Mouse (Mus musculus): ENCODE data around the gene Rbks. TPM values are rescaled to one million over a fixed set of nuclear protein-coding genes. Genes with fewer than 3 reads are reported as not detected.

The Rbks gene
- total and polyA plus RNA-seq, 2 experiments from 2014 or later: 0.90 to 2.3 TPM

DNA sequence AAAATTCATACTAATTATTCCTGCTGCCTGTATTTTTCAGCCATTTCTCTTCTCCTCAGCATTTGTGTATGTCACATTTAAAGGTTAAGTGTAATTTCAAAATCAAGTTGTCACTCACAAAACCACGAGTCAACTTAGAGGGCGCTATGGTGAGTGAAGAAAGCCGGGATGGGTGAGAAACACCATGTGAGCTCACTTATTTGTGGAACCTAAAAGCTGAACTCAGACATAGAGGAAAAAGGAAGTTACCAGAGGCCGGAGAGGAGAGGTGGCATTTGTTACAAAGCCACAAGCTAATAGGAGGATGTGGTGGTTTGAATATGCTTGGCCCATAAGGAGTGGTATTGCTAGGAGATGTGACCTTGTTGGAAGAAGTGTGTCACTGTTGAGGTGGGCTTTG, 17.2 kb downstream of the Rbks start:
- TF ChIP-seq CTCF (IDR thresholded peaks at IDR 0.05; ENCODE audit: low read depth): no peak
- no peaks in the 10 kb centered on the region for H3K9me3 ChIP-seq (ENCODE audit: low read length)
- H3K4me3 ChIP-seq (ENCODE audit: low read depth, low read length): no peak overlapping the region
- no peak overlapping the region for H3K27ac ChIP-seq (ENCODE audit: low read depth, low read length)
- no peaks in the 10 kb centered on the region for H3K4me1 ChIP-seq (ENCODE audit: insufficient read depth)
- H3K36me3 ChIP-seq (ENCODE audit: insufficient read depth): no peaks in the 10 kb centered on the region
- H3K9ac ChIP-seq: no peak overlapping the region
- WGBS: 74% methylated on average over 4 of the region's 4 CpGs
- DNase-seq (no peak), ATAC-seq (no peak)
- no peak overlapping the region for H3K4me2 ChIP-seq (ENCODE audit: low read depth)
- H3K27me3 ChIP-seq (ENCODE audit: insufficient read depth, low read length): no peaks in the 10 kb centered on the region

DNA sequence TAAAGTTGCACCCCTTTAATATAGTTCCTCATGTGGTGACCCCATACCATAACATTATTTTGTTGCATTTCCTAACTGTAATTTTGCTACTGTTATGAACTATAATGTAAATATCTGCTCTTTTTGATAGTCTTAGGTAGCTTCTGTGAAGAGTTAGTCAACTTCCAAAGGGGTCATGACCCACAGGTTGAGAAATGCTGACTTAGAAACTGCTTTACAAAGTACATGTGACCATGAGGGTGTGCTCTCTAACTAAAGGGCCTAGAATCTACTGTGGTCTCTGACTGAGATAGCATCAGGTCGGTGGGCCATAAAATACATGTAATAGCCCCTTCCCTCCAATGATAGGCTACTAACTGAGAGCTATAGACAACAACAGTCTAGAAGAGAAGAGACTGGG, 19.4 kb downstream of the Rbks start:
- no peak for ATAC-seq
- Histone ChIP-seq H3K4me1 (ENCODE audit: insufficient read depth) (no peaks in the 10 kb centered on the region), H3K27me3 (ENCODE audit: insufficient read depth, low read length) (no peaks in the 10 kb centered on the region), H3K9me3 (ENCODE audit: low read length) (no peaks in the 10 kb centered on the region), H3K4me3 (ENCODE audit: low read depth, low read length) (no peak overlapping the region), H3K27ac (ENCODE audit: low read depth, low read length) (no peak overlapping the region), H3K36me3 (ENCODE audit: insufficient read depth) (no peaks in the 10 kb centered on the region), H3K4me2 (ENCODE audit: low read depth) (no peak overlapping the region), H3K9ac (no peak overlapping the region)
- no peak for TF ChIP-seq CTCF (IDR thresholded peaks at IDR 0.05; ENCODE audit: low read depth)
- no peak for DNase-seq
- 88% methylated on average over 1 of the region's 1 CpGs for WGBS

DNA sequence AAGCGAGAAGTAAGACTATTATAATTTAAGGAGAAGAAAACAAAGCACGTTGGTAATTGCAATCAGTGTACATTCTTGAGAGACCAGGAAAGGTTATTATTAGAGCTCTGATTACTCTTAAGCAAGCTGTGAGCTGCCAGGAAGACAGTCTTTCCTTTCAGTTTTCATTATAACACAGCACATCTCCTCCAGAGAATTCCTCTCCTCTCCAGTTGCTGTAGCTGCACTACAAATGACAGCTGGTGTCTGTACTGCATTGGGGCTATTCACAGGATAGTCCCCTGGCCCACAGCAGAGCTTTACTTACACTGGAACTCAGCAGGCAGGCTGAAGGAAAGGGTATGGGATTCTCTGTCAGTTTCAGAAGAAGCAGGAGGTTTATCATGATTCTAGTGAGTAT, 24.0 kb downstream of the Rbks start:
- no peak overlapping the region for H3K9ac ChIP-seq
- no peak for TF ChIP-seq CTCF (IDR thresholded peaks at IDR 0.05; ENCODE audit: low read depth)
- no peaks in the 10 kb centered on the region for H3K27me3 ChIP-seq (ENCODE audit: insufficient read depth, low read length)
- DNase-seq (no peak), ATAC-seq (no peak)
- H3K9me3 ChIP-seq (ENCODE audit: low read length): no peaks in the 10 kb centered on the region
- no peak overlapping the region for H3K4me2 ChIP-seq (ENCODE audit: low read depth)
- H3K27ac ChIP-seq (ENCODE audit: low read depth, low read length): peak overlapping the region; percentile 45
- no peak overlapping the region for H3K4me3 ChIP-seq (ENCODE audit: low read depth, low read length)
- H3K36me3 ChIP-seq (ENCODE audit: insufficient read depth): no peaks in the 10 kb centered on the region
- H3K4me1 ChIP-seq (ENCODE audit: insufficient read depth): no peaks in the 10 kb centered on the region; the same call in 1 of the 2 replicates
- WGBS: 62% methylated on average over 2 of the region's 2 CpGs

DNA sequence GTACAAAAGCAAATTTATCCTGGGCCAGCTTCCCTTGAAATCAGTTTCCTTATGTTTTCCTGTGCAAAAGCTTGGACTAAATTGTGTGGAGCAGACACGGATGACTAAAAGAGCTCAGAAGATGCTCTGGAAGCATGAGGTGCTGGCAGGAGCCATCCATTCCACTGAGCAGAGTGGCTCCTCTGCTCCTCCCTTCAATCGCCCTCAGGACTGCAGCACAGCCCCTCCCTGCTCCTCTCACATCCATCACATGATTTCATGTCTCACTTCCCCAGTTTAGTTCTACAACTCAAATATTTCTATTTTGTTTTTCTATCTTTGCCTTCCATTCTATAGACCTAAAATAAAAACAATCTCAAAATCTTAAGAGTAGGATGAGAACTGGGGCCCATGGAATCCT, 26.3 kb downstream of the Rbks start:
- H3K9me3 ChIP-seq (ENCODE audit: low read length): no peaks in the 10 kb centered on the region
- DNase-seq (no peak), ATAC-seq (no peak)
- H3K4me2 ChIP-seq (ENCODE audit: low read depth): no peak overlapping the region
- 57% methylated on average over 2 of the region's 2 CpGs for WGBS
- H3K27me3 ChIP-seq (ENCODE audit: insufficient read depth, low read length): no peaks in the 10 kb centered on the region
- H3K27ac ChIP-seq (ENCODE audit: low read depth, low read length): no peak overlapping the region
- no peak overlapping the region for H3K9ac ChIP-seq
- no peaks in the 10 kb centered on the region; the same call in 1 of the 2 replicates for H3K4me1 ChIP-seq (ENCODE audit: insufficient read depth)
- no peak overlapping the region for H3K4me3 ChIP-seq (ENCODE audit: low read depth, low read length)
- no peaks in the 10 kb centered on the region for H3K36me3 ChIP-seq (ENCODE audit: insufficient read depth)
- TF ChIP-seq CTCF (IDR thresholded peaks at IDR 0.05; ENCODE audit: low read depth): no peak

DNA sequence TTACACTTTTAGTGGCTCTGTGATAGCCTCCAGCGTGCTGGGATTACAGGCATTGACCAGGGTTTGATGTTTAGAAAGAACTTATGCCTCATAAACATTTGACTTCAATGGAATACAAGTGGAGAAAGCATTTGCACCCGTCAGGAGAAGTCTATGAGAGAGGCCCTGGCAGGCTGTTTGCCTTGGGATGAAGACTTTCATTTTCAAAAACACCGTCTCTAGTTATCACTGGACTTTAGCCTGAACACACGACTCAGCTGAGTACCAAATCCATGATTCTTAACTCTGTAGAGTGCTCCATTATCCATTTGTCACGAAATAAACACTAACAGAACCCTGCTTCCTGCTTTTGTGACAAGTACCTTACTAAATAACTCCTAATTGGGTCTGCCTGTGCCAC, 27.4 kb downstream of the Rbks start:
- TF ChIP-seq CTCF (IDR thresholded peaks at IDR 0.05; ENCODE audit: low read depth): no peak
- H3K9ac ChIP-seq: no peak overlapping the region
- H3K27me3 ChIP-seq (ENCODE audit: insufficient read depth, low read length): no peaks in the 10 kb centered on the region
- no peak overlapping the region for H3K4me3 ChIP-seq (ENCODE audit: low read depth, low read length)
- no peak overlapping the region for H3K4me2 ChIP-seq (ENCODE audit: low read depth)
- no peaks in the 10 kb centered on the region for H3K36me3 ChIP-seq (ENCODE audit: insufficient read depth)
- H3K27ac ChIP-seq (ENCODE audit: low read depth, low read length): no peak overlapping the region
- H3K4me1 ChIP-seq (ENCODE audit: insufficient read depth): no peaks in the 10 kb centered on the region; the same call in 1 of the 2 replicates
- 62% methylated on average over 5 of the region's 5 CpGs for WGBS
- no peaks in the 10 kb centered on the region for H3K9me3 ChIP-seq (ENCODE audit: low read length)
- no peak for ATAC-seq
- no peak for DNase-seq

DNA sequence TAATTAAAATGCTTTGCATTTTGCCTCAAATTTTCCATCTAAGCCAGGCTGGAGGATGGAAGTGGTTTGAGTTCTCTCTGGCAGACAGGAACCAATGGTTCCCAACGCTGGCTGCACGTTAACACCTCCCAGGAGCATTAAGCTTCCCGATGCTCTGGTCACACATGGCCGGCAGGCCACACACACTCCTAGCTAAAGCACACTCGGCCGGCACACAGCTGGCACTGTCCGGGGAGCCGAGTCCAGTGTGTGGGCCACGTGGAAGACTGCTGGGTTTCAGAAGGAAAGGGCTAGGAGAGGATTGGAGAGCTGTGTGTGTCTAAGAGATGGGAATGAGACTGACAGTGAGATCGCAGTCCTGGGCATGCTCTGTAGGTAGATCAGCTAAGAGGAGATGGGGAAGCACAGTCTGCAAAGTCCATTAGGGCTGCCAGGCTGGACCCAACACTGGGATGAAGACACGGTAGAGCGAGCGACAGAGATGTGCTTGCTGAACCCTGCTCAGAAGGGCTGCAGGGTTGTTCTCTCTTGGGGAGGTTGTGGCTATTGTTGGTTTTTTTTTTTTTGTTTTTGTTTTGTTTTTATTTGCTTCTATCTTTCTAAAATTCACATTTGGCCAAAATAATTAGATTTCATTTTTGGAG, 29.0 kb downstream of the Rbks start:
- Histone ChIP-seq H3K9me3 (ENCODE audit: low read length) (no peaks in the 10 kb centered on the region), H3K27ac (ENCODE audit: low read depth, low read length) (no peak overlapping the region), H3K36me3 (ENCODE audit: insufficient read depth) (no peaks in the 10 kb centered on the region), H3K27me3 (ENCODE audit: insufficient read depth, low read length) (no peaks in the 10 kb centered on the region), H3K9ac (no peak overlapping the region), H3K4me3 (ENCODE audit: low read depth, low read length) (no peak overlapping the region), H3K4me1 (ENCODE audit: insufficient read depth) (no peaks in the 10 kb centered on the region; the same call in 1 of the 2 replicates), H3K4me2 (ENCODE audit: low read depth) (no peak overlapping the region)
- ATAC-seq (no peak), DNase-seq (no peak)
- WGBS: 79% methylated on average over 13 of the region's 13 CpGs
- no peak for TF ChIP-seq CTCF (IDR thresholded peaks at IDR 0.05; ENCODE audit: low read depth)

DNA sequence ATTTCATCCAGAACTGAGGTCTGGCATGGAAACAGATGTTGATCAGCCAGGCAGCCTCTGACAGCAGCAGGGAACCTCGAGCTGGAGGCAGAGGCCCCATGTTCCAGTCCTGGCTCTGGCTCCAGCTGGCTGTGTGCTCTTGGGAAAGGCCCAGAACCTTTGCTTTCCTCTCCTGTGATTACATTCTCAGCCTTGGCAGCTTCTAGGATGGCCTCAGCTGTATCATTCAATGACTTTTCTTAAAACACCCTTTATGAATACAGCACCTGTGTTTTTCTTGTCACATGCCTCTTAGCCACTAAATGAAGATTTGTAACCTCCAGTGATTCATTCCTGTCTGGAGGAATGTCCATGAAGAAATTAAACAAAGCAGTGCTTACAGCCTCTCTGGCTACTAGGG, 31.3 kb downstream of the Rbks start:
- no peak for DNase-seq
- H3K4me2 ChIP-seq (ENCODE audit: low read depth): no peak overlapping the region
- H3K9ac ChIP-seq: no peak overlapping the region
- no peaks in the 10 kb centered on the region for H3K36me3 ChIP-seq (ENCODE audit: insufficient read depth)
- 23% methylated on average over 1 of the region's 1 CpGs for WGBS
- no peak overlapping the region for H3K4me3 ChIP-seq (ENCODE audit: low read depth, low read length)
- H3K27ac ChIP-seq (ENCODE audit: low read depth, low read length): no peak overlapping the region
- no peak for TF ChIP-seq CTCF (IDR thresholded peaks at IDR 0.05; ENCODE audit: low read depth)
- no peaks in the 10 kb centered on the region; the same call in 1 of the 2 replicates for H3K4me1 ChIP-seq (ENCODE audit: insufficient read depth)
- H3K9me3 ChIP-seq (ENCODE audit: low read length): no peaks in the 10 kb centered on the region
- H3K27me3 ChIP-seq (ENCODE audit: insufficient read depth, low read length): no peaks in the 10 kb centered on the region
- ATAC-seq: no peak

Data from forebrain, postnatal 0 days (tissue).